Mouse (Mus musculus): ENCODE measurements at regions not wholly inside any gene's neighbourhood (a gene's known extent, or its start where the extent isn't known, plus 50 kb on each side); places are given as distances from the start of the nearest gene placed in this dataset.

DNA sequence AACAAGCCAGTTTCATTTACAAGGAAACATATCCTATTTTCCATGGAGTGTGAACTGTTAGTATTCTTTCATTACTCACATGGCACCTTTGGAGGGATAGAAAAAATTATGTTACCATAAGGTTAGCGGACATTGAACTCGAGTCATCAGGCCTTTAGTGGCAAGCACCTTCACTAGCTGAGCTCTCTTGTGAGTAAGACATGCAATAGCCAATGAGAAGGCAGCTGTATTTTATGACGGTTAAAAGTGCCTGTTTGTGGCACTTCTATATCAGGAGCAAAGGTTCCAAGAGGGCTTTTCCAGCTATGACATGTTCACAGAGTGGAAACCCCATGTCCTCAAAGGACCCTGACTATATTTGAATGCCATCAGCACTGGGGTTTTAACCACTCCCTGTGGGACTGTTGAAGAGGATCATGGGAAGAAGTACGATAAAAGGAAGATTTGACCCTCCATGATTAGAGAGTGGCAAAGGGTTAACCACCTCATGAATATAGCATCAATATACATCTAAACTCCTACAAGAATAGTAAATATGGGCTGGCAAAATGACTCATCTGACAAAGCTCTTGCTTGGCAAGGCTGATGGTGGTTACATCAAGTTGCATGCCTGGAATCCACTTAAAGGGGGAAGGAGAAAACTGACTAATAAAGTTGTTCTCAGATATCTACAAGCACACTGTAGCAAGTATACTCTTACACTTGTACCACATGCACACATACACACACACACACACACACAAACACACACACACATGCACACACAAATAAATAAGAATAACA is 60.3 kb upstream of the Ankrd50 start:
- TF ChIP-seq CTCF (IDR thresholded peaks at IDR 0.05; ENCODE audit: extremely low read depth, insufficient read depth, low read length) (no peak), POLR2A (IDR thresholded peaks at IDR 0.05; ENCODE audit: extremely low read depth, insufficient read depth, low read length) (no peak)

Data from cortical plate, adult 2 months (tissue).